Mouse (Mus musculus): ENCODE data around the gene Borcs5. TPM values are rescaled to one million over a fixed set of nuclear protein-coding genes. Genes with fewer than 3 reads are reported as not detected.
A peak's percentile ranks its signal among the peaks of the same experiment; 100 is the strongest.

The Borcs5 gene
- polyA plus RNA-seq, 1 experiment from 2014 or later, result 17.2 TPM

GRCm38 (mm10) chr6:134602371-134603003, 36.8 kb upstream of the Borcs5 start:
- Histone ChIP-seq H3K9me3 (ENCODE audit: control insufficient read depth, low read length) (no peaks in the 10 kb centered on the region), H3K36me3 (ENCODE audit: control insufficient read depth, insufficient read depth, low read length) (no peaks in the 10 kb centered on the region), H3K4me1 (ENCODE audit: control insufficient read depth in 2 of 2, insufficient read depth in 2 of 2, low read length in 2 of 2) (no peaks in the 10 kb centered on the region), H3K4me3 (ENCODE audit: control insufficient read depth in 1 of 2, insufficient read depth in 1 of 2, low read depth in 1 of 2, low read length in 2 of 2) (no peak overlapping the region), H3K27ac (replicated peaks in 1 of 2; ENCODE audit: control insufficient read depth in 1 of 2, insufficient read depth in 1 of 2, low read depth in 2 of 2, low read length in 2 of 2) (no peak overlapping the region), H3K27me3 (ENCODE audit: control insufficient read depth, insufficient read depth, low read length) (no peaks in the 10 kb centered on the region; the same call in 1 of the 2 replicates), H3K9ac (ENCODE audit: low read length) (no peak overlapping the region), H3K4me2 (ENCODE audit: low read length) (no peak overlapping the region)
- 54% methylated on average over 10 of the region's 10 CpGs for WGBS
- ATAC-seq (ENCODE audit: insufficient number of reproducible peaks, insufficient read depth, low FRiP score, low read depth), result no peak

- no peaks in the 10 kb centered on the region for H3K4me1 ChIP-seq (ENCODE audit: control insufficient read depth in 2 of 2, insufficient read depth in 2 of 2, low read length in 2 of 2)
- H3K27ac ChIP-seq (replicated peaks in 1 of 2; ENCODE audit: control insufficient read depth in 1 of 2, insufficient read depth in 1 of 2, low read depth in 2 of 2, low read length in 2 of 2), result no peak overlapping the region
- ATAC-seq (ENCODE audit: insufficient number of reproducible peaks, insufficient read depth, low FRiP score, low read depth), result no peak
- no peak overlapping the region for H3K9ac ChIP-seq (ENCODE audit: low read length)
- H3K36me3 ChIP-seq (ENCODE audit: control insufficient read depth, insufficient read depth, low read length), result peaks cover 6% of the 10 kb centered on the region
- WGBS, result 88% methylated on average over 3 of the region's 3 CpGs
- no peaks in the 10 kb centered on the region for H3K9me3 ChIP-seq (ENCODE audit: control insufficient read depth, low read length)
- H3K4me2 ChIP-seq (ENCODE audit: low read length), result no peak overlapping the region
- no peaks in the 10 kb centered on the region; the same call in 1 of the 2 replicates for H3K27me3 ChIP-seq (ENCODE audit: control insufficient read depth, insufficient read depth, low read length)
- no peak overlapping the region for H3K4me3 ChIP-seq (ENCODE audit: control insufficient read depth in 1 of 2, insufficient read depth in 1 of 2, low read depth in 1 of 2, low read length in 2 of 2)
These were observed 34.1 kb upstream of the Borcs5 start for GRCm38 (mm10) chr6:134605196-134605595.

- Histone ChIP-seq H3K9me3 (ENCODE audit: control insufficient read depth, low read length) (no peaks in the 10 kb centered on the region), H3K27me3 (ENCODE audit: control insufficient read depth, insufficient read depth, low read length) (no peaks in the 10 kb centered on the region; the same call in 1 of the 2 replicates), H3K4me3 (ENCODE audit: control insufficient read depth in 1 of 2, insufficient read depth in 1 of 2, low read depth in 1 of 2, low read length in 2 of 2) (no peak overlapping the region), H3K4me2 (ENCODE audit: low read length) (no peak overlapping the region), H3K27ac (replicated peaks in 1 of 2; ENCODE audit: control insufficient read depth in 1 of 2, insufficient read depth in 1 of 2, low read depth in 2 of 2, low read length in 2 of 2) (no peak overlapping the region), H3K36me3 (ENCODE audit: control insufficient read depth, insufficient read depth, low read length) (peaks cover 7% of the 10 kb centered on the region), H3K4me1 (ENCODE audit: control insufficient read depth in 2 of 2, insufficient read depth in 2 of 2, low read length in 2 of 2) (no peaks in the 10 kb centered on the region), H3K9ac (ENCODE audit: low read length) (no peak overlapping the region)
- WGBS, result 57% methylated on average over 6 of the region's 6 CpGs
- no peak for ATAC-seq (ENCODE audit: insufficient number of reproducible peaks, insufficient read depth, low FRiP score, low read depth)
These were observed 32.8 kb upstream of the Borcs5 start for GRCm38 (mm10) chr6:134606540-134606939.

- H3K4me3 ChIP-seq (ENCODE audit: control insufficient read depth in 1 of 2, insufficient read depth in 1 of 2, low read depth in 1 of 2, low read length in 2 of 2), result no peak overlapping the region
- peaks cover 7% of the 10 kb centered on the region for H3K36me3 ChIP-seq (ENCODE audit: control insufficient read depth, insufficient read depth, low read length)
- H3K27me3 ChIP-seq (ENCODE audit: control insufficient read depth, insufficient read depth, low read length), result no peaks in the 10 kb centered on the region
- 56% methylated on average over 9 of the region's 9 CpGs for WGBS
- H3K9me3 ChIP-seq (ENCODE audit: control insufficient read depth, low read length), result no peaks in the 10 kb centered on the region
- no peak overlapping the region for H3K9ac ChIP-seq (ENCODE audit: low read length)
- H3K4me2 ChIP-seq (ENCODE audit: low read length), result no peak overlapping the region
- ATAC-seq (ENCODE audit: insufficient number of reproducible peaks, insufficient read depth, low FRiP score, low read depth), result no peak
- H3K27ac ChIP-seq (replicated peaks in 1 of 2; ENCODE audit: control insufficient read depth in 1 of 2, insufficient read depth in 1 of 2, low read depth in 2 of 2, low read length in 2 of 2), result no peak overlapping the region
- H3K4me1 ChIP-seq (ENCODE audit: control insufficient read depth in 2 of 2, insufficient read depth in 2 of 2, low read length in 2 of 2), result peaks cover 2 to 3% of the 10 kb centered on the region in 2 experiments; a peak in 2 of 4 replicates
These were observed 32.2 kb upstream of the Borcs5 start for GRCm38 (mm10) chr6:134606949-134607746.

- H3K4me2 ChIP-seq (ENCODE audit: low read length), result no peak overlapping the region
- 81% methylated on average over 9 of the region's 9 CpGs for WGBS
- no peak overlapping the region for H3K27ac ChIP-seq (replicated peaks in 1 of 2; ENCODE audit: control insufficient read depth in 1 of 2, insufficient read depth in 1 of 2, low read depth in 2 of 2, low read length in 2 of 2)
- no peaks in the 10 kb centered on the region for H3K27me3 ChIP-seq (ENCODE audit: control insufficient read depth, insufficient read depth, low read length)
- H3K4me1 ChIP-seq (ENCODE audit: control insufficient read depth in 2 of 2, insufficient read depth in 2 of 2, low read length in 2 of 2), result peaks cover 7 to 18% of the 10 kb centered on the region in 2 experiments
- H3K9ac ChIP-seq (ENCODE audit: low read length), result no peak overlapping the region
- ATAC-seq (ENCODE audit: insufficient number of reproducible peaks, insufficient read depth, low FRiP score, low read depth), result no peak
- peaks cover 7% of the 10 kb centered on the region for H3K36me3 ChIP-seq (ENCODE audit: control insufficient read depth, insufficient read depth, low read length)
- no peak overlapping the region for H3K4me3 ChIP-seq (ENCODE audit: control insufficient read depth in 1 of 2, insufficient read depth in 1 of 2, low read depth in 1 of 2, low read length in 2 of 2)
- H3K9me3 ChIP-seq (ENCODE audit: control insufficient read depth, low read length), result no peaks in the 10 kb centered on the region
These were observed 28.9 kb upstream of the Borcs5 start for GRCm38 (mm10) chr6:134610380-134610779.

- no peak for ATAC-seq (ENCODE audit: insufficient number of reproducible peaks, insufficient read depth, low FRiP score, low read depth)
- Histone ChIP-seq H3K4me2 (ENCODE audit: low read length) (no peak overlapping the region), H3K36me3 (ENCODE audit: control insufficient read depth, insufficient read depth, low read length) (peaks cover 7% of the 10 kb centered on the region), H3K9ac (ENCODE audit: low read length) (no peak overlapping the region), H3K27me3 (ENCODE audit: control insufficient read depth, insufficient read depth, low read length) (no peaks in the 10 kb centered on the region), H3K27ac (replicated peaks in 1 of 2; ENCODE audit: control insufficient read depth in 1 of 2, insufficient read depth in 1 of 2, low read depth in 2 of 2, low read length in 2 of 2) (no peak overlapping the region), H3K4me3 (ENCODE audit: control insufficient read depth in 1 of 2, insufficient read depth in 1 of 2, low read depth in 1 of 2, low read length in 2 of 2) (no peak overlapping the region), H3K4me1 (ENCODE audit: control insufficient read depth in 2 of 2, insufficient read depth in 2 of 2, low read length in 2 of 2) (peaks cover 7 to 18% of the 10 kb centered on the region in 2 experiments), H3K9me3 (ENCODE audit: control insufficient read depth, low read length) (no peaks in the 10 kb centered on the region)
- 63% methylated on average over 13 of the region's 13 CpGs for WGBS
These were observed 27.4 kb upstream of the Borcs5 start for GRCm38 (mm10) chr6:134611896-134612295.

- Histone ChIP-seq H3K27ac (replicated peaks in 1 of 2; ENCODE audit: control insufficient read depth in 1 of 2, insufficient read depth in 1 of 2, low read depth in 2 of 2, low read length in 2 of 2) (peak overlapping the region in 1 of 2 experiments; percentile 50; a peak in 1 of 4 replicates), H3K4me1 (ENCODE audit: control insufficient read depth in 2 of 2, insufficient read depth in 2 of 2, low read length in 2 of 2) (peaks cover 7 to 18% of the 10 kb centered on the region in 2 experiments), H3K36me3 (ENCODE audit: control insufficient read depth, insufficient read depth, low read length) (peaks cover 7% of the 10 kb centered on the region), H3K9me3 (ENCODE audit: control insufficient read depth, low read length) (no peaks in the 10 kb centered on the region), H3K9ac (ENCODE audit: low read length) (0 out of 2 replicates have a peak overlapping the region, but pooled peaks have one; percentile 21), H3K27me3 (ENCODE audit: control insufficient read depth, insufficient read depth, low read length) (no peaks in the 10 kb centered on the region), H3K4me3 (ENCODE audit: control insufficient read depth in 1 of 2, insufficient read depth in 1 of 2, low read depth in 1 of 2, low read length in 2 of 2) (0 out of 4 replicates have a peak overlapping the region, but pooled peaks of 1 of the 2 experiments have one; percentile 23), H3K4me2 (ENCODE audit: low read length) (peak overlapping the region; percentile 62)
- WGBS, result 38% methylated on average over 4 of the region's 4 CpGs
- ATAC-seq (ENCODE audit: insufficient number of reproducible peaks, insufficient read depth, low FRiP score, low read depth), result peak; percentile 29; the same call in 1 of the 2 replicates
These were observed 25.0 kb upstream of the Borcs5 start for GRCm38 (mm10) chr6:134614322-134614721.

All from heart, embryonic 14.5 days (tissue).